Mouse (Mus musculus) cerebellum, adult 9-10 months (tissue): ENCODE measurements around the gene Mboat7.
"Not testable (repeated sequence)": the region's sequence is repeated elsewhere in the genome, so short reads cannot be mapped to it uniquely, and the experiment has no call there.

Source experiments
- DNase-seq: peaks from one replicate; pipeline ENCODE4 v3.0.0; 2022

The Mboat7 gene

GRCm38 (mm10) chr7:3692987-3693808 is at the start of gene Mboat7:
TSS of gene Mboat7 (minus strand) at chr7:3693523.
- peak; percentile 99 for DNase-seq

DNA sequence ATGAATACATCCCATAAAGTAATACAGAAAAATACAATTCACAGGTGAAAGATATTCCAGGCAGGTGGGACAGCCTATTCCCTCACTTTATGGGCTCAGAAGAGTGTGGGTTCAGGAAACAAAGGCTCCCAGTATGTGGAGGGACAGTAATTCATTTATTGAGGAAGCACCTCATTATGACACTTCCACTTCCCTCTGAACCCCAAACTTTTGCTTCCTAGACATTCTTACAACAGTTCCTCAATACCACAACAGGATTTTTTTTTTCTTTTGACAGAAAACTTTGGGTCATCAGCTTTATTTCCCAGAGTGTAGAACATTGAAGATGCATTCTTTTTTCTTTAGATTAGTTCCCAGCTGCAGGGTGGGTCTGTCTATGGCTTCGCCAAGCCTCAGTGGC is 39.4 kb upstream of the Mboat7 start:
- DNase-seq, result not testable (repeated sequence)

- DNase-seq, result not testable (repeated sequence)
Observed at GRCm38 (mm10) chr7:3725459-3725858, 32.1 kb upstream of the Mboat7 start.

DNA sequence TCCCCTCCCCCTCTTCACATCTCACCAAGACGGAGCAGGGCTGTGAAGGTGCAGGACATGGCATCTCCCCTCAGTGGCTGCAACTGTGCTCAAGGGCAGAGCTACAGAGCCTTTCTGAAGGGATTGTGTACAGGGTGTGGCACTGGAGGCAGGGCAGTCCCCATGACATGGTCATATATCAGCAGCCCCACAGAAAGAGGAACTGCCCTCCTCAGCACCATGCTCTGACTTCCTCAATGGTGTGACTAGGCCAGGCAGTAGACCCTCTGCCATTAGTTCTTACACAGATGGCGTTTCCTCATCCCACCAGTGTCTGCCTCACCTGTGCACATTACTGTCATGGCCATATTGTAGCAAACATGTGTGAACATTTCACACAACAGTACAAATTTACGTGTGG is 26.9 kb upstream of the Mboat7 start, which contains the start of gene Pirb:
Gene Pirb (minus strand): TSS at position 124 of the 400 bp plus-strand sequence.
- not testable (repeated sequence) for DNase-seq

DNA sequence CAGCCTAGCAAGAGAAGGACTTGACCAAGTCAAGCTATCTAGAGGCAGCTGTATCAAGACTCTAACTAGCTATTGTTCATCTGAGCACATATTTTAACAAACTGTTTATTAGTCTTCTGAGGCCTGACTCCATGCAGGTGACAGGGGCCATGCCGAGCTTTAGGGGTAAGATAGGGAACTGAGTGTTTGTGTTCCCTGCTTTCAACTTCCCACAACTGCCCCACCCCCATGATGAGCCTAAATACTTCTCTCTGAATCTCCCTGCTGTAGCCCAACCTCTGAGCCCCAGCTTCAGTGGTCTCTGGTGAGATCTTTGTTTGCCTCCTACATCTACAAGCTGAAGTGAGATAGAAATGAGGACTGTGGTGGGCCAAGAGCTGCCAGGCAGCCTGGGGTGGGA is 21.9 kb upstream of the Mboat7 start:
- DNase-seq, result no peak

- DNase-seq, result no peak
Observed at GRCm38 (mm10) chr7:3712264-3712942, 19.1 kb upstream of the Mboat7 start.

- DNase-seq, result no peak
Observed at GRCm38 (mm10) chr7:3709000-3709399, 15.7 kb upstream of the Mboat7 start.

DNA sequence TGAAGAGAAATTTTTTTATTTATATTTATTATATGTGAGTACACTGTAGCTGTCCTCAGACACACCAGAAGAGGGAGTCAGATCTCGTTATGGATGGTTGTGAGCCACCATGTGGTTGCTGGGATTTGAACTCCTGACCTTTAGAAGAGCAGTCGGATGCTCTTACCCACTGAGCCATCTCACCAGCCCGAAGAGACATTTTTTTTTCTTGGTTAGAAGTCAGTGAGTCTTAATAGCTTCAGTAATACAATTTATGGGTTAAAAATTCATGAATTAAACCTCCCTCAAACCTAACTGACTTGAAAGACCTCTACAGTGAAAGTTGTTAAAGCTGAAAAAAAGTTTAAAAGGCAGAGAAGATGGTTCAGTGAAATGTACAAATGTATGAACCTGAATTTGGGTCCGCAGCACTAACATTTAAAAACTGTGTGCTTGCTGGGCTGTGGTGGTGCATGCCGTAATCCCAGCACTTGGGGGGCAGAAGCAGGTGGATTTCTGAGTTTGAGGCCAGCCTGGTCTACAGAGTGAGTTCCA is 15.2 kb upstream of the Mboat7 start:
- DNase-seq, result not testable (repeated sequence)

- no peak for DNase-seq
Observed at GRCm38 (mm10) chr7:3707568-3708413, 14.5 kb upstream of the Mboat7 start.

GRCm38 (mm10) chr7:3707027-3707426 is 13.7 kb upstream of the Mboat7 start:
- no peak for DNase-seq

GRCm38 (mm10) chr7:3706343-3706934 is 13.1 kb upstream of the Mboat7 start:
- peak; percentile 43 for DNase-seq

GRCm38 (mm10) chr7:3705911-3706310 is 12.6 kb upstream of the Mboat7 start:
- DNase-seq, result peak; percentile 42

DNA sequence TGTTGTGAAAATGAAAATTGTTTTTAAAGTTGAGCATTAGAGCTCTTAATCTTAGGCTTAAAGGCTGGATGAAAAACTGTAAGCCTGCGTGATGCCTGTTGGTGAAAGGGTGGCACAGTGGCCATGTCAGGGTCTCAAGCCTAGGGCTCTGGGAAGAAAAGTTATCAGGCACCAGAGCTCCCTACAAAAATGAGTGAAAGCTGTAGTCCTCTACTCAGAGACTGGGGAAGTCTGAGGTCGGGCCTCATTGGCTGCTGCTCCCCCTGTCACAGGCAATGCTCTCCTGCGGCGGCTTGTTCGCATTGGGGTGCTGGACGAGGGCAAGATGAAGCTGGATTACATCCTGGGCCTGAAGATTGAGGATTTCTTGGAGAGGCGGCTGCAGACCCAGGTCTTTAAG is 12.1 kb upstream of the Mboat7 start:
- not testable (repeated sequence) for DNase-seq

- DNase-seq, result no peak
Observed at GRCm38 (mm10) chr7:3704475-3704874, 11.2 kb upstream of the Mboat7 start.

DNA sequence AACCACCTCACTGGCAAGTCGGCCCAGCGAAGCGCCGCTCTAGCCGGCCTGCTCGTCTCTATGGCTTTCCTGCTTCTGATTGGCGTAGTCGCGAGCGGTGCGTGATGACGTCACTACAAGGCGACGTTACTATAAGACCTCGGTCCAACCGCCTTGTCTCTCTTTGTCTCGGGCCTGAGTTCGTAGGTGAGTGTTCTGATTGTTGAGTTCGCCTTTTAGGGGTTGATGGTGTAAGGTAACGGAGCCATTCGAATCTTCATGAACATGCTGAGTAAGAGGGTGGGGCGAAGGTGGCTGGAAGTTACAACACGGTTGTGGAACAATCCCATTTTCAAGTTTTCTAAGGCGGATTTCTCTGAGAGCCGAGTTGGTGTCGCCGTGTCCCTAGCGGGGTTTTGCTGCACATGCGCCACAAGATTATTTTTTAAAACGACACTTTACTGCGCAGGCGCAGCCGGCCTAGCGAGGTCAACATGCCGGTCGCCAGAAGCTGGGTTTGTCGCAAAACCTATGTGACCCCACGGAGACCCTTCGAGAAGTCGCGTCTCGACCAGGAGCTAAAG is 10.6 kb upstream of the Mboat7 start, which contains the start of gene Rps9:
Gene Rps9 (plus strand): TSS at position 115 of the 563 bp plus-strand sequence.
- DNase-seq, result peak; percentile 98

DNA sequence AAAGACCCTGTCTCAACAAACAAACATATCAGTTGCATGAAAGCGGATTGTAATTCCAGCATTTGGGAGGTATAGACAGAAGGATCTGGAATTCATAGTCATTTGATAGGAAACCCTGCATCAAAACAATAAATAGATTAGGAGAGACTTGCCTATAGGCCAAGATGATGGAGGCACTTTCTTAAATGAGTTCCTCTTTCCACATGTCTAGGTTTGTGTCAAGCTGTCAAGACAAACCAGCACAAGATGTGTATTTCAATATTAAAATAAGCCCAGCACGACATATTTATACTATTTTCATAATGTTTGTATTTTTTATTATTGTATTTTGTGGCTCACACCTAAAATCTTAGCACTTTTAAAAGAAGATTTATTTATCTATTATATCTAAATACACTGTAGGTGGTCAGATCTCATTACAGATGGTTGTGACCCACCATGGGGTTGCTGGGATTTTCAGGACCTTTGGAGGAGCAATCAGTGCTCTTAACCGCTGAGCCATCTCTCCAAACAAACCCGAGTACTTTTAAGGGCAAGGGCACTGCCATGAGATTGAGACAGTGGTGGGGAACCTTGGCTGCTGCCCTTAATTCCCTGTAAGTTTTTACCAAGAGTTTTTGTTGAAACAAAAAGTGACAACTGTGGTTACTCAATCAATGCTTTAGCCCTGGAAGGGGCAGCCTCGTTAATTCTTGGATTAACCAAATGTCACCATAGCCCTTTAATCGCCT is 10.0 kb upstream of the Mboat7 start:
- no peak for DNase-seq

DNA sequence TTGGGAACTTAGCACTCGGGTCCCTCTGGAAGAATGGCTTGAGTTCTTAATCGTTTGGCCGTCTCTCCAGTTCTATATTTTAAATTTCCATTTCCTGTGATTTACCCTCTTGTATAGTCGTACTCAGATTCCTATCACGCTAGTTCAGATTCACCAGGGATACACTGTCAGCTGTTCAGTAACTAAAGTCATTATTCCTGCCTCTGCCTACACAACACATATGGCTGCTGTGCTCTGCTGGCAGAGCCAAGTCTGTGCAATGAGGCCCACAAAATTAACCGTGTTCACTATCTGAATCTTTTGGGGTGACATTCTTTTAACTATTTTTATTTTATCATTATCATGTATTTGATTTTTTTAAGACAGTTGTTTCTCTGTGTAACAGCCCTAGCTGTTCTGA is 5.1 kb upstream of the Mboat7 start:
- no peak for DNase-seq

DNA sequence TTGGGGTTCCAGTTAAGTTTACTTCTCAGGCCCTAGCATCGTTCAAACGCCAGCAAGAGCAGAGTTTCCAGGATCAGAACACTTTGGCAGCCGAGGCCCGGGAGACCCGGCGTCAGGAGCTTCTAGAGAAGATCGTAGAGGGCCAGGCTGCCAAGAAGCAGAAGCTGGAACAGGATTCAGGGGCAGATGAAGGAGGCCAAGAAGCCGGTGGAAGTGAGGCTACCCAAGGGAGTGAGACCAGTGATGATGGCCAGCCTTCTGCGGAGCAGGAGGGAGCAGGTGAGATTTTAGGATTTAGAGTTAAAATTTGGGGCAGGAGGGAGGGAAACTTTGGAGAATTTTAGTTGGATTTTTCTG is 1.6 kb upstream of the Mboat7 start:
- not testable (repeated sequence) for DNase-seq

DNA sequence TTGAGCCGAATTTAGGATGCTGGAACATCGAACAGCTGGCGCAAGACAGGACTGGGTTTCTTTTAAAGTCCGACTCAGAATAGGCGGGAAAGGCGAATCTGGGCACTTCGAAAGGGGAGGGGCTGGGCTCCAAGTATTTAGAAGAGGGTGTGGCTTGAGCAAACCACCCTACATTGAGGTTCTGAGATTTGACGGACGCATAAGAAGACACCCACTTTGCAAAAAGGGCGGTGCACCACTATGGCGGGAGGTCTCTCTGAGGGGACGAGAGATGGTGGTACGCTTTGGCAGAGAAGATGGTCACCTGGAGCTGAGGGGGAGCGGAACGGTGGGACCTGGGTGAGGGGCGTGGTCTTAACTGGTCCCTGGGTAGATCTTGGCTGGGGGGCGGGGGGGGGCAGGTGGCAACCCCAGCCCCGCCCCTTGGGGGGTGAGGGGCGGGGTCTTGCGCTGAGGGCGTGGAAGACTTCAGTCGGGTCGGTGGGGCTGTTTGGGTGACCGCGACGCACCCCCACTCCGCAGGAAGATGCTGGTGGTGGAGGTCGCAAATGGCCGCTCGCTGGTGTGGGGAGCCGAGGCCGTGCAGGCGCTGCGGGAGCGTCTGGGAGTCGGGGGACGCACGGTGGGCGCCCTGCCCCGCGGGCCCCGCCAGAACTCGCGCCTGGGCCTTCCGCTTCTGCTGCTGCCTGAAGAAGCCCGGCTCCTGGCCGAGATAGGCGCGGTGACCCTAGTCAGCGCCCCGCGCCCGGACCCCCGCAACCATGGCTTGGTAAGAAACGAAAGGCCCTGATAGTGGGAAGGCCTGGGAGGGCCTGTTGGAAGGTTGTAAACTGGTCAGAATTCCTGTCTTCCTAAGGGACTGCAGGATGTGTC is 989 bp upstream of the Mboat7 start:
- DNase-seq, result peak; percentile 84

- DNase-seq, result no peak
Observed at GRCm38 (mm10) chr7:3693809-3694075, 419 bp upstream of the Mboat7 start.
